8 mouse cellular contexts compared by ENCODE assay signal in genomic region chr3:133544131-133544550, GRCm38 (mm10). TPM values are rescaled to one million over a fixed set of nuclear protein-coding genes. Genes with fewer than 3 reads are reported as not detected.
DNase-seq lines count a peak whose midpoint lies in the region; ATAC-seq lines count a peak whose summit lies in the region.

No protein-coding gene starts in this region.

- H3K27me3 ChIP-seq in intestine, embryonic 15.5 days (replicated peaks): no peaks in the 10 kb centered on the region

- peak; percentile 94 for ATAC-seq in intestine, embryonic 15.5 days

- no peaks in the 10 kb centered on the region for H3K36me3 ChIP-seq in intestine, embryonic 15.5 days

- H3K9me3 ChIP-seq in intestine, embryonic 15.5 days: no peaks in the 10 kb centered on the region

- H3K27ac ChIP-seq in intestine, embryonic 15.5 days: peak overlapping the region; percentile 98

- H3K9ac ChIP-seq in intestine, embryonic 15.5 days: peak overlapping the region; percentile 87

- H3K4me2 ChIP-seq in intestine, embryonic 15.5 days (replicated peaks): peak overlapping the region; percentile 81

- DNase-seq in adipocyte (ENCODE audit: low spot score): peak; percentile 84
- DNase-seq in embryo, embryonic 10 days (ENCODE audit: low spot score): peak; percentile 94
- DNase-seq in gastrocnemius, postnatal 25 days: peak; percentile 85
- peak; percentile 90 to 97 for DNase-seq in left cerebral cortex, postnatal 25 days (ENCODE audit: low spot score in 2 of 2)
- DNase-seq in mesoderm, embryonic 11.5 days (ENCODE audit: low read depth, low spot score): peak; percentile 94
- DNase-seq in right cerebral cortex, postnatal 36 days (ENCODE audit: low spot score in 2 of 2): peak; percentile 90 to 95
- DNase-seq in urinary bladder, postnatal 4 days (ENCODE audit: low spot score in 2 of 2): peak; percentile 82 to 84

- H3K4me1 ChIP-seq in intestine, embryonic 15.5 days (replicated peaks): no peaks in the 10 kb centered on the region

- peak overlapping the region; percentile 81 for H3K4me3 ChIP-seq in intestine, embryonic 15.5 days (replicated peaks)

- under 1% methylated on average over 50 of the region's 52 CpGs for WGBS in intestine, embryonic 15.5 days

- intact Hi-C loops in left cerebral cortex, postnatal 25 days (cut with DNase I): loop anchor here (2.0 to 10.0 kb wide), 5 partner anchors 207 to 693 kb away; partner anchors contain the start of genes Cxxc4, Gstcd and Ints12

RNA-seq across cellular contexts. Expression of gene Tet2, which starts 0.8 kb away (rescaled TPM):
- 10 to 100 TPM; 16.3 to 27.4 TPM for total RNA-seq in gastrocnemius, postnatal 25 days (2021)
- 13.6 and 15.0 TPM in 2 replicates for polyA plus RNA-seq in intestine, embryonic 15.5 days (2015; fragmentation: Nextera tagmentation; extraction: Ambion mirVana)
- total RNA-seq in left cerebral cortex, postnatal 25 days (2021): 10 to 100 TPM; 32.8 to 46.2 TPM

Comparison
In these comparisons a context has a peak if more than half of its experiments do, and no peak if none do; other contexts are left out.
1. Peak in every context shown above with its lines: DNase-seq, ATAC-seq, H3K4me3 ChIP-seq and H3K27ac ChIP-seq.